Mouse (Mus musculus): ENCODE results near the gene Rap1a.

DNA sequence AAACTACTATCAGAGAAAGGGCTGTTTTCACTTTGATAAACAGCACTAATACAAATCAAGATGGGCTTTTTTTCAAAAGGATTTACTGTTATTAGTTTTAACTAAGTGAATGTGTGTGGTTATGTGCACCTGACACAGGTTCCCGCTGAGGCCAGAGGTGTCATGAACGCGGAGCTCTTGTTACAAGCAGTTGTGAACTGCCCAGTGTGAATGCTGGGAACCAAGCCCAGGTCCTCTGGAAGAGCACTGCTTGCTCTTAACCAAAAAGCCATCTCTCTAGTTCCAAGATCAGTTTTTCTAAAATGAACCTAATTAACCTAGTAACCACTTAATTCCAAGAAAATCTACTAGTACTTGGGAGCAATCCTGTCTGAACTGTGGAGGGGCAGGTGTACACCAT, 23.1 kb downstream of the Rap1a start:
- TF ChIP-seq POLR2A (IDR thresholded peaks at IDR 0.05; ENCODE audit: insufficient read length, low read depth): no peak
- TF ChIP-seq POLR2AphosphoS2 (IDR thresholded peaks at IDR 0.05; ENCODE audit: insufficient read length, low read depth): no peak
- no peak for TF ChIP-seq USF1 (IDR thresholded peaks at IDR 0.05; ENCODE audit: low read depth)
- TF ChIP-seq SRF (IDR thresholded peaks at IDR 0.05; ENCODE audit: control insufficient read depth, insufficient read length, low read depth): no peak
- no peak for TF ChIP-seq TCF12 (IDR thresholded peaks at IDR 0.05; ENCODE audit: insufficient read depth, poor library complexity, severe bottlenecking)
- TF ChIP-seq MYOD1 (IDR thresholded peaks at IDR 0.05; ENCODE audit: control insufficient read depth in 1 of 3, insufficient read length in 2 of 3, low read depth in 2 of 3): no peak
- no peak for TF ChIP-seq MYOG (IDR thresholded peaks at IDR 0.05; ENCODE audit: control insufficient read depth in 1 of 3, insufficient read depth in 1 of 3, insufficient read length in 2 of 3, low read depth in 2 of 3)
- TF ChIP-seq CEBPB (IDR thresholded peaks at IDR 0.05; ENCODE audit: insufficient read depth, poor library complexity, severe bottlenecking): no peak
- no peak for TF ChIP-seq TCF3 (IDR thresholded peaks at IDR 0.05; ENCODE audit: insufficient read length, low read depth)
